Mouse (Mus musculus) neural tube, embryonic 14.5 days (tissue): Measurements from ENCODE around the gene Pard3b. TPM values are rescaled to one million over a fixed set of nuclear protein-coding genes. Genes with fewer than 3 reads are reported as not detected.
A peak's percentile ranks its signal among the peaks of the same experiment; 100 is the strongest.

Experiments
- ATAC-seq: fragments of 200-750 bp; cut with Nextera tagmentation; 2 replicates; pipeline ENCODE4 v1.8.0; 2017; ENCODE audit warnings: low read depth, mild to moderate bottlenecking, moderate TSS enrichment, moderate library complexity
- H3K27ac ChIP-seq: fragments of 300-500 bp; sonication (generic); 2 replicates; pipeline ENCODE4 v1.5.1; 2014; ENCODE audit warnings: low read depth, mild to moderate bottlenecking, control low read depth, low read length, moderate library complexity, mixed read lengths
- H3K27me3 ChIP-seq: fragments of 300-500 bp; sonication (generic); 2 replicates; pipeline ENCODE4 v1.6.1; 2014; ENCODE audit warnings: low read length; ENCODE audit not compliant: control insufficient read depth, insufficient read depth
- H3K36me3 ChIP-seq: fragments of 300-500 bp; sonication (generic); 2 replicates; pipeline ENCODE4 v1.6.1; 2014; ENCODE audit warnings: low read length, mixed read lengths; ENCODE audit not compliant: control insufficient read depth, insufficient read depth
- H3K4me1 ChIP-seq: fragments of 300-500 bp; sonication (generic); 2 replicates; pipeline ENCODE4 v1.6.1; 2014; ENCODE audit warnings: low read length; ENCODE audit not compliant: control insufficient read depth, insufficient read depth
- H3K4me2 ChIP-seq: fragments of 300-500 bp; sonication (generic); 2 replicates; pipeline ENCODE4 v1.6.1; 2014; ENCODE audit warnings: mild to moderate bottlenecking, low read depth, low read length, control low read depth
- H3K4me3 ChIP-seq: fragments of 300-500 bp; sonication (generic); 2 replicates; pipeline ENCODE4 v1.5.1; 2014; ENCODE audit warnings: low read depth, low read length, control low read depth, mixed read lengths
- H3K9ac ChIP-seq: fragments of 300-500 bp; sonication (generic); replicated peaks from 2 replicates; pipeline ENCODE4 v1.6.1; 2014; ENCODE audit warnings: low read depth, mild to moderate bottlenecking, control low read depth, low read length, mixed read lengths
- H3K9me3 ChIP-seq: fragments of 300-500 bp; sonication (generic); 2 replicates; pipeline ENCODE4 v1.6.1; 2016; ENCODE audit warnings: low read length; ENCODE audit not compliant: control insufficient read depth
- WGBS: fragments of 180-500 bp; shearing (Covaris S2); extraction: QIAGEN DNeasy Blood & Tissue Kit; methylation state at CpG from one replicate; pipeline ENCODE4 v1.1.7; 2014; 5-methylcytosine and 5-hydroxymethylcytosine counted together
- polyA plus RNA-seq: library from polyadenylated mRNA; unstranded; fragments of >200 nt; fragmentation: Nextera tagmentation; extraction: Ambion mirVana; gene quantifications from 2 replicates; pipeline ENCODE4 v1.2.1, GENCODE M21; 2014

Gene Pard3b
- polyA plus RNA-seq, 1 experiment from 2014 or later, result 9.9 TPM

GRCm38 (mm10) chr1:62679466-62679865 lies 1040.8 kb downstream of the Pard3b start:
- Histone ChIP-seq H3K27me3 (no peaks in the 10 kb centered on the region), H3K9ac (no peak overlapping the region), H3K36me3 (no peaks in the 10 kb centered on the region), H3K4me3 (no peak overlapping the region), H3K27ac (no peak overlapping the region), H3K4me2 (no peak overlapping the region), H3K9me3 (no peaks in the 10 kb centered on the region), H3K4me1 (peaks cover 4% of the 10 kb centered on the region; the same call in 1 of the 2 replicates)
- no peak for ATAC-seq
- WGBS, result 93% methylated on average over 2 of the region's 2 CpGs

GRCm38 (mm10) chr1:62682456-62683385 lies 1044.1 kb downstream of the Pard3b start:
- peak overlapping the region; percentile 22; the same call in 1 of the 2 replicates for H3K4me2 ChIP-seq
- no peak overlapping the region for H3K4me3 ChIP-seq
- no peaks in the 10 kb centered on the region for H3K27me3 ChIP-seq
- no peaks in the 10 kb centered on the region for H3K9me3 ChIP-seq
- H3K36me3 ChIP-seq, result no peaks in the 10 kb centered on the region
- 24% methylated on average over 21 of the region's 21 CpGs for WGBS
- H3K4me1 ChIP-seq, result peaks cover 4% of the 10 kb centered on the region; the same call in 1 of the 2 replicates
- no peak overlapping the region for H3K9ac ChIP-seq
- ATAC-seq, result peak; percentile 56; the same call in 1 of the 2 replicates
- H3K27ac ChIP-seq, result peak overlapping the region; percentile 13; the same call in 1 of the 2 replicates

DNA sequence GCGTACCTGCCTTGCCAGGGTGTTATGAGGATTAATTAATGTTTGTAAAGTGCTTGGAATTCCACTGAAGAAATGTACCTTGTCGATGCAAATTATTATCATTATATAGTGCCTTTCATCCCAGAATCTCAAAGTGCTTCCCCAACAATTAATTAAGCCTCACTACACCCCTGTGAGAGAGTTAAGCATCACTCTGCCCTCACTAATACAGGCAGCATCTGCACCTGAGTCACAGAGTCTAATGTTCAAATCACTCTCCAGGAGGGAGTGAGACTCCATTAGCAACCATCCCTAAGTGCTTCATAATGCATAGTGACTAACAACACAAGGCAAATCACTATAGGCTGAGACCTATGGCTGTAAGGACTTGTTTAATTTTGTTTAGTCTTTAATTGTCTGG lies 1044.9 kb downstream of the Pard3b start:
- Histone ChIP-seq H3K9ac (no peak overlapping the region), H3K27me3 (no peaks in the 10 kb centered on the region), H3K4me2 (no peak overlapping the region; the same call in 1 of the 2 replicates), H3K4me1 (peaks cover 4% of the 10 kb centered on the region; the same call in 1 of the 2 replicates), H3K27ac (no peak overlapping the region), H3K9me3 (no peaks in the 10 kb centered on the region), H3K4me3 (no peak overlapping the region), H3K36me3 (no peaks in the 10 kb centered on the region)
- 59% methylated on average over 2 of the region's 2 CpGs for WGBS
- ATAC-seq, result no peak

GRCm38 (mm10) chr1:62687511-62687910 lies 1048.9 kb downstream of the Pard3b start:
- no peaks in the 10 kb centered on the region for H3K36me3 ChIP-seq
- H3K4me3 ChIP-seq, result no peak overlapping the region
- H3K9me3 ChIP-seq, result no peaks in the 10 kb centered on the region
- WGBS, result 79% methylated on average over 8 of the region's 8 CpGs
- H3K27me3 ChIP-seq, result no peaks in the 10 kb centered on the region
- no peak overlapping the region for H3K27ac ChIP-seq
- no peak overlapping the region for H3K4me2 ChIP-seq
- H3K9ac ChIP-seq, result no peak overlapping the region
- H3K4me1 ChIP-seq, result peaks cover 4% of the 10 kb centered on the region; the same call in 1 of the 2 replicates
- no peak for ATAC-seq

GRCm38 (mm10) chr1:62691175-62691574 lies 1052.6 kb downstream of the Pard3b start:
- 90% methylated on average over 6 of the region's 6 CpGs for WGBS
- no peak for ATAC-seq
- no peaks in the 10 kb centered on the region for H3K27me3 ChIP-seq
- H3K9ac ChIP-seq, result no peak overlapping the region
- H3K27ac ChIP-seq, result no peak overlapping the region
- no peaks in the 10 kb centered on the region for H3K9me3 ChIP-seq
- H3K4me1 ChIP-seq, result no peaks in the 10 kb centered on the region
- no peaks in the 10 kb centered on the region for H3K36me3 ChIP-seq
- no peak overlapping the region for H3K4me3 ChIP-seq
- no peak overlapping the region for H3K4me2 ChIP-seq
